Mouse (Mus musculus): ENCODE results near the gene Plekha4.
A peak's percentile ranks its signal among the peaks of the same experiment; 100 is the strongest.
"Not testable (repeated sequence)": the region's sequence is repeated elsewhere in the genome, so short reads cannot be mapped to it uniquely, and the experiment has no call there.

Plekha4 gene

DNA sequence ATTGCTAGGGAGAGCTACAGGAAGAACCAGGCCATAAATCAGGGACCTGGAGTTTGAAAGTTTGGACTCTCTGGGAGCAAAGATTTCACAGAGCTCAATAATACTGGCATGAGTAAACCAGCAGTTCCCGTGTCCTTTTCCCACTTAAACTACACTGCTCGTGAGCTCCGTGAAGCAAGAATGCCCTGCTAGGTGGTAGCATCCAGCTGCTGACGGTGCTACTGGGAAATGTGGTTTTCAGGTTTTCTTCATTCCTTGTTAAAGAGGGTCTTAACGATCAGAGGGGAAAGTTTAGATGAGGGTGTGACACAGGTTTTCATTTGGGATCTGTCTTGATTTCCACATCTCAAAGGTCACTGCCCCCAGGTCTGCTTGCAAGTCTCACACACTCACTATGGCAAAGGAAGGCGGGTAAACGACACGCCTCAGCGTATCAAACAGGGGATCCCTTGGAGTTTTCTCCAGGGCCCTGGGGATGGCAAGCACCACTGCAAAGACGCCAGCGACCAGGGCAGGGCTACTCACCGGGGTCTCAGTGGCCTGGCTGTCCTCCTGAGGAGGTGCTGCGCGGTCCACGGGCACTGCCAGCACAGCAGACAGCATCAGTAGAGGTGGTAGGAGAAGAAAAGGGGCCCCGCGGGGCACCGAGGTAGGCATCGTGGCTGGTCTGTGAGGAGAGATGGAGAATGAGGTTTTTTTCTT is 16.8 kb upstream of the Plekha4 start:
- no peak for DNase-seq (ENCODE audit: low spot score)

DNA sequence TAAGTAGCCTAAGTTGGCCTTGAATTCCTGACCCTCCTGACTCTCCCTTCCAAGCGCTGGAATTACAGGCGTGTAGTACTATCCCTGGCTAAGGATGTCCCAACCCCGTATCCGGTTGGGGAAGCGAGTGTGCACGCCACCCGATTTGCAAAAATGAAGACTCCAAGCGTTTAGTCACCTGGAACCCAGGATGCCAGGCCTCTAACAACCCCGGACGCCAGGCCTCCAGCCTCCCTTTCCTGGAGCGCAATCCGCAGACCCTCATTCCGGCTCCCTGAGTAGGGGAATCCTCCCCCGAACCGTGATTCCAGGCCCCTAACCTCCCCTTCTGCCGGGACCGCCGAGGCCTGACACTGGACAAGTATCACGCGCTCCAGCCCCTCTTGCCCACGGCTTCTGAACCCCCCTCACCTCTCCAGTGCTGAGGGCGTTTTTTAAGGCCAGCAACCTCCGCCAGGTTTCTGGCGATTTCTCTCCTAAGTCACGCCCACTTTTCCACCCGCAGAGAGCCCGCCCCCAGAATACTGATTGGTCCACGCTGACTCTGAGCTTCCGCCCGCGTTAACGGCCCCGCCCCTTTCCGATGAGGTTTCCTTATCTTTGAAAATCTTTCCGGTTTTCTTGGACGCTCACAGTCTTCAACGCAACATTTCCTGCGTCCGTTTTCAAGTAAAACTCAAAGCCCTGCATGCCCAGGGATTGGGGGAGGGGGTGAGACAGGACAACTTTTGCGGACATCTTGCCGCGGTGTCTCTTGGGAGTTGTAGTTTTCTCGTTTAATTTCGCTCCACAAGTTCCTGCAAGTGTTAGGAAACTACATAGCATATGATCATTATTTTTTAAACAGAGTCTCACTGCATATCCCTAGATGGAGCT is 16.0 kb upstream of the Plekha4 start, which contains the start of gene Nucb1:
Gene Nucb1, minus strand, starts transcription at position 495 of the 876 bp plus-strand sequence.
- DNase-seq (ENCODE audit: low spot score): peak; percentile 93

- DNase-seq (ENCODE audit: low spot score): no peak
These were observed 11.7 kb upstream of the Plekha4 start for GRCm38 (mm10) chr7:45514411-45514810.

GRCm38 (mm10) chr7:45515436-45515835 is 10.7 kb upstream of the Plekha4 start:
- no peak for DNase-seq (ENCODE audit: low spot score)

GRCm38 (mm10) chr7:45516846-45517245 is 9.3 kb upstream of the Plekha4 start:
- DNase-seq (ENCODE audit: low spot score): not testable (repeated sequence)

DNA sequence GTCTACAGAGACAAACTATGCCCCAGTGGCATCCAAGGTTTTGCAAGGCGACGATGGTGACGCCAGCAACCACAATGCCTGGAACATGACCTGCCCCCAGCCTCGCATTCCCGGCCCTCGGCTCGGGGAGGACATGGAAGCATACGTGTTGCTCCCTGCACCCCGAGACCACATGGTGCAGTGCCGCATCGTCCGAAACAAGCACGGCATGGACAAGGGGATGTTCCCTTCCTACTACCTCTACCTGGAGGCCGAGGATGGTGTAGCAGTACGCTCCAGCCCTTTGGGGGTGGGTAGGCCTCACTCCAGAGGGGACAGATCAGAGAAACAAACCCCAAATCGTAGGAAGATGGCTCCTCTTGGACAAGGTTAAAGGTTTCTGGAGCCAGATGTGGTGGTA is 7.5 kb upstream of the Plekha4 start:
- no peak for DNase-seq (ENCODE audit: low spot score)

GRCm38 (mm10) chr7:45519345-45520120 is 6.6 kb upstream of the Plekha4 start:
- DNase-seq (ENCODE audit: low spot score): no peak

- DNase-seq (ENCODE audit: low spot score): no peak
These were observed 5.5 kb upstream of the Plekha4 start for GRCm38 (mm10) chr7:45520605-45521004.

GRCm38 (mm10) chr7:45521728-45522184 is 4.4 kb upstream of the Plekha4 start:
- DNase-seq (ENCODE audit: low spot score): peak; percentile 88

DNA sequence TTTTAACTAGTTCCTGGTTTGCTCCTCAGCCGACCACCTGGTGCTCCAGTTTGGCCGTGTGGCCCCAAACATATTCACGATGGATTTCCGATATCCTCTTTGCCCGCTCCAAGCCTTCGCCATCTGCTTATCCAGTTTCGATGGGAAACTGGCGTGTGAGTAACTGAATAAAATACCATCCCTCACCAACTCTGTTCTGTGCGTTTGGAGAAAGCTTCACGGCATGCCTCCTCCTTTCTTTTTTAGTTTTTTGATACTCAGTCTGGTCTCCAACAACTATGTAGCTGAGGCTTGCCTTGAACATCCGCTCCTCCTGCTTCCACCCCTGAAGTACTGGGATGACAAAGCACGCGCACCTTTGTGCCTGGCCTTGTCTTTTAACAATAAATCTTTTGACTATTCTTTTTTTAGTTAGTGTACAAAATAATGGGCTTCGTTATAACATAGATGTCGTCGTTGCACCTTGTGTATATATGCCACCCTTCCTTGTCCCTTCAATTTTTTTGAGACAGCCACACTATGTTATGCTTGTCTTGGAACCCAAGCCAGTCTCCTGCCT is 3.9 kb upstream of the Plekha4 start:
- DNase-seq (ENCODE audit: low spot score): no peak

GRCm38 (mm10) chr7:45522957-45523676 is 3.0 kb upstream of the Plekha4 start:
- no peak for DNase-seq (ENCODE audit: low spot score)

DNA sequence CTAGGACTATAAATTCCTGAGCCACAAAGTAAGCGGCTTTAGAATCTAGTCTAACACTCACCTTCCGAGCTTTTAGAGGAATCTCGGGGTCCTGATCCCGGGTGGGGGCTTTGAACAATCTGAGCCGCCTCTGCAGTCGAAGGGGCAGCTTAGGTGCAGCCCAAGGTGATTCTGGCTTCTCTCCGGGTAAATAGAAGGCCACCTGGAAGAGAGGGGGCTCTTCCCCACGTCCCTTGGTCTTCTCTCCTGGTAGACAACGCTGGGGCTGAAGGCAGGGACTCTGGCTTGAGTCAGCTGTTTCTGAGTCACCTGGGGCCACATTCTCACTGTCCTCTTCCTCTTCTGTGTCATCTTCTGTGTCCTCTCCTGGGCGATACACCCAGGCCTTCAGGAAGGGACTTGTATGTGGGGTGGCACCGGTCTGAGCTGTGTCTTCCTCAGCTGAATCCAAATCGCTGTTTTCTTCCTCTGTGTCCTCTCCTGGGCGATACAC is 2.4 kb upstream of the Plekha4 start:
- no peak for DNase-seq (ENCODE audit: low spot score)

DNA sequence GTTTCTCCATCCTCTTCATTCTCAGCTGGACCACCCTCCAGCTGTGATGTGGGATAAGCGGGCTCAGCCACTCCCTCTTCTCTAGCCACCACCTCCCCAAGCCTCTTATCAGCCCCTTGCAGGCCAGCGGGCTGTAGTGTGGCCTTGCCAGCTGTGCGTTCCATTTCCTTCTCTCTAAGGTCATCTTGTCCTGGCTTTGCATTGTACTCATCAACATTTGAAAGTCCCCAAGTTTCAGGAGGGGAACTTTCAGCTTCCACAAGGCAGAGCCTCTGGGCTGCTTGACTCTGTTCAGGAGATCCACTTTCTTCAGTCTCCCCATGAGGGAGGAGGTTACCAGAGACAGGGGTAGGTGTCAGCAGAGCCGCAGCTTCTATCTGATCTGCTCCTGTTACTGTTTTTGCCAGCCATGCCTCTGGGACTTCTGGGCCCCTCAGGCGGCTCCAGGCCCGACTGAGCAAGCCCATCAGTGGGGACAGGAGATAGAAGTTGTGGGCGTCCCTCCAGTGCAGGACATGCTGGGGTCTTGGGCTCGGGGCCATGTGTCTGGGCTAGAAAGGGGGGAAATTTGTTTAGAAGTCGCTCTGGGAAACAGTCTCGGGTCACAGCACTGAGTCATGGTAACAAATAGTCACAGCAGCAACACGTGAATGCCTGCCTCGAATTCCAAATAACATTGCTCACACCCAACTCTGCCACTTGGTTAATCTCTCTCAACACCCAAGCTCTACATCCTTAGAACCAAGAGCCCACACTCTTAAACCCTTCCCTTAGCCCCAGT is 1.1 kb upstream of the Plekha4 start:
- no peak for DNase-seq (ENCODE audit: low spot score)

GRCm38 (mm10) chr7:45526474-45527120 is 467 bp downstream of the Plekha4 start:
- DNase-seq (ENCODE audit: low spot score): no peak

- not testable (repeated sequence) for DNase-seq (ENCODE audit: low spot score)
These were observed 1.0 kb downstream of the Plekha4 start for GRCm38 (mm10) chr7:45527169-45527568.

DNA sequence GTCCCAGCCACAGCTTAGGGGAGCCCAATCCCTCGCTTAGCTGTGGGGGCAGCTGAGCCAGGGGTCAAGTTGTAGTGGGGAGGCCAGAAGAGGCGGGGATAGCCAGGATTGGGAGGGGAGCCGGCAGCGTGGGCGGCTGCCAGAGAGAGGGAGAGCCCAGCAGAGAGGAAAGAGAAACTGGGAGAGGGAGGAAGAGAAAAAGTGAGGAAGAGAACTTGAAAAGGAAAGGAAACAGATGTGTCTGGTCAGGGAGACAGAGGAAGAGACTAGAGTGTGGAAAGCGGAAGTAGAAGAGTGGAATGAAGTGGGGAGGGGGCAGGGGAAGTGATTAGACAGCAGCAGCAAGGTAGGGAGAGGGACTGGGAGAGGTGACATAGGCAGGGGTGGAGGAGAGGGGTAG is 3.3 kb downstream of the Plekha4 start:
- DNase-seq (ENCODE audit: low spot score): no peak

DNA sequence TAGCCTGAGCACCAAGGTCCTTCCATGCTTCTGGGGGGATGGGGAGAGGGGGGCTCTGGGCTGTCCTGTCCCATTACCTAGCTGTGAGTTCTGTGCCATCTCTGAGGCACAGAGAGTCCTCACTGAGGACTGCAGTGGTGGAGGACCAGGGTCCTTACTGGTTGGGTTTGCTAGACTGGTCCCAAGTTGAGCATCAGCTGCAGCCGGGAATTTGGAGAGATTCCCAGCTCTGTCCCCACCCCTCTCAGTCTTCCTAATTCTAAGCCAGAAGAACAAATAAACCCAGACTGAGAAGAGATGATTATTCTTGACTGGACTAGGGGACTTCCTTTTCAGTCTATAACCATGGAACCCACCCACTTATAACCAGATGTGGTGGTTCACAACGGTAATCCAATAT is 4.5 kb downstream of the Plekha4 start:
- peak; percentile 31 for DNase-seq (ENCODE audit: low spot score)

GRCm38 (mm10) chr7:45535676-45536075 is 9.5 kb downstream of the Plekha4 start:
- no peak for DNase-seq (ENCODE audit: low spot score)

GRCm38 (mm10) chr7:45537602-45538001 is 11.5 kb downstream of the Plekha4 start:
- DNase-seq (ENCODE audit: low spot score): no peak
